Mouse (Mus musculus): ENCODE measurements around the gene Zdhhc11.
"Not testable (repeated sequence)": the region's sequence is repeated elsewhere in the genome, so short reads cannot be mapped to it uniquely, and the experiment has no call there.

The Zdhhc11 gene

GRCm38 (mm10) chr13:74008216-74008615, 44.6 kb downstream of the Zdhhc11 start:
- DNase-seq, result not testable (repeated sequence)

DNA sequence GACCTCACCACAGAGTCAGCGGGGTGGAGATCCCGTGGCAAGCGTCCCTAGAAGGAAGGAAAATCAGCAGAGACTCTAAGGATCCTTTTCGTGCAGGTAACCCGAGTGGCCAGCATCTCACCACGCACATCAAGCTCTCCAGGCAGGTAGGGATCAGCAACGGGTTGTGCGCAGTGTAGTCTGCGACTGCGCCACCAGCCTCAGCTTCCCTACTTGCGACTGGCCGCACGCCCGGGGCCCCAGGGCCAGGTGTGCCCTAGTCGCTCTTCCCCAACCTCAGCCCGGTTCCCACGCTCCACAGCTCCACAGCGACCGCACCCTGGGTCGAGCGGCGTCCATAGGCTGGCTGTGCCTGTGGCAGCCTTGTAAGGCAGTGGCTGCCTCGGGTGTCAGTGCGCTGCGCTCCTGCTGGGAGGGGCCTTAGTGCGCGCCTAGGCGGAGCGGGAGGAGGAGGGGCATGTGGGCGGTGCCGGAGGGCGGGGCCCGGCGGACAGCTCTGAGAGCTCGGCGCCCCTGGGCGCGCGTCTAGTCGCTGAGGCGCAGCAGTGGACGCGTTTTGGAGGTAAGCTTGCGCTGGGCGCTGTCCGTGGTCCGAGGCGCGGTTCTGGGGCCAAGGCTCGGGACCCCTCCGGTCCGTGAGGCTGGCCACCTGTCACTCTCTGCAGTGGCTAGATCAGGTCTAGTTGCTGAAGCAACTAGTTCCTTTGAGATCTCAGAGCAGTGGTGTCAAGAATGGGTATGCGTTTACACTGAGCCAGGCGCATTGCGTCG, 45.5 kb downstream of the Zdhhc11 start, which contains the start of gene Tppp:
TSS of gene Tppp (plus strand) at position 460 of the 771 bp plus-strand sequence.
- peak; percentile 90 for DNase-seq

- DNase-seq, result peak; percentile 83
Measured at GRCm38 (mm10) chr13:74009791-74010614, 46.4 kb downstream of the Zdhhc11 start.

DNA sequence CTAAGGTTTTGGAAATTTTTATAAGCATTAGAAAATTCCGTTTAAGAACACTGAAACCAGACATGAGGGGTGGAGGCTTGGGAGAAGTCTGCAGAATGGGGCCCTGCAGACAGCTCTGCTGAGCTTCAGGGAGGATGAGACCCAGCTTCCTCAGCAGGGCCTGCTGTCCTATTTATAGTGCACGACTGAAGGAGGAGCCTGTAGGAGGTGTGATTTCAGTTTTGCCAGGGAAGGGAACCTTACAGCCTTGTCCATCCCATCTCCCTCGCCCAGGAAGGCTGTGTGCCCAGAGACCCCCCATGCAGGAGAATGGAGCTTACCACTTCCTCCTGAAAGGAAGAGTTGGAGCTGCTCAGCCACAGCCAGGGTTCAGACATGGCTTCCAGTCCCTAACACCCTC, 47.0 kb downstream of the Zdhhc11 start:
- DNase-seq, result peak; percentile 41

DNA sequence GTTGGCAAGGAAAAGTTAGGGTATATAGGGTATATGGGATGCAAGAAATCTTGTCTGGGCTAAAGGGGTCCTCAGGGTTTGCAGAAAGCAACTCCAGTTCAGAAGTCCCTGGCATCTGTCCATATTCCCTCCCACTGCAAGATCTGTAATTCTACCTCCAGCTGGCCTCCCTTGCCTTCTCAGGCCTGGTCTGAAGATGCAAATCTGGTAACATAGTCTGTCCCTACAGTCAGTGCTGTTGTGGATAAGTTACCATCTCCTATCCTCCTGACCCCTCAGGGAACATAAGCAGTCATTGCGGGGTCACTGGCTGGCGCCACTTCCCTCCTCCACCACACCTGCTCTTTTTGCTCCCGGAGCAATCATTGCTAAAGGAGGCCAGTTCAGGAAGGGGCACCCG, 52.3 kb downstream of the Zdhhc11 start:
- DNase-seq, result no peak

GRCm38 (mm10) chr13:74017426-74017825, 53.8 kb downstream of the Zdhhc11 start:
- no peak for DNase-seq

DNA sequence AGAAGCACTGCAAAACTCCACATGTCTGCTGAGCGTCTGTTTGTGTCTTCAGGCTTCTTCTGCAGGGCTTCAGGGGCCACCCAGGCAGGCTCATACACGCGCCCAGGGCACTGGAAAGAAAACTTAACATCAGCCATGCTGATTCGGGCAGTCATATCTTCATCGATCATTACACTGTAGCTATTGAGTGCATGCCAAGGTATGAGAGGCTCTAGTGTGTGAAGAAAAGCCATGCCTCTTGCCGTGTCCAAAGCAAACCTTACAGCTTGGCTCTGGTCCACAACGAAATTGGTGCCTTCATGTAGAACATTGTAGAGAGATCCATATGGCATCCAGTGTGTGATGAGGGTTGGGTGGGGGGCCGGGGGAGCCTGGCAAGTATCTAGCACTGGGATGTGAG, 55.4 kb downstream of the Zdhhc11 start:
- DNase-seq, result not testable (repeated sequence)

- DNase-seq, result peak; percentile 46
Measured at GRCm38 (mm10) chr13:74025151-74026081, 61.8 kb downstream of the Zdhhc11 start.

- DNase-seq, result peak; percentile 53
Measured at GRCm38 (mm10) chr13:74026215-74026614, 62.6 kb downstream of the Zdhhc11 start.

GRCm38 (mm10) chr13:74028116-74028515, 64.5 kb downstream of the Zdhhc11 start:
- no peak for DNase-seq

DNA sequence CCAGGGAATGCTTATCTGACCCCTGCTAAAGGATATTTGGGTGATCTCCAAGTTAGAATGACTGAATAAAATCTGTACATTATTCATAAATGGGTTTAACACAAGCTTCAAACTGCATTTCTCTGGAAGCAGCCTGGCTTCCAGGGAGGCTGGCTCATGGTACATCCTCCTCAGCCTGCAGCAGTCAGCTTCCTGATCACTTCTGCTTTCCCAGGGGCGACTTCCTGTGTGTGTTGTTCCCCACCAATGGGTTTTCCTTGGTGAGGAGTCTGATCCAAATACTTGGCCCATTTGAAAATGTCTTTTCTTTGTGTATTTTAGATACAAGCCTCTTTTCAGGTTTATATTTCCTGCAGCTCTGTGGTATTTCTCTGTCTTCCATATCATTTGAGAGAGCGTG, 65.4 kb downstream of the Zdhhc11 start:
- no peak for DNase-seq

DNA sequence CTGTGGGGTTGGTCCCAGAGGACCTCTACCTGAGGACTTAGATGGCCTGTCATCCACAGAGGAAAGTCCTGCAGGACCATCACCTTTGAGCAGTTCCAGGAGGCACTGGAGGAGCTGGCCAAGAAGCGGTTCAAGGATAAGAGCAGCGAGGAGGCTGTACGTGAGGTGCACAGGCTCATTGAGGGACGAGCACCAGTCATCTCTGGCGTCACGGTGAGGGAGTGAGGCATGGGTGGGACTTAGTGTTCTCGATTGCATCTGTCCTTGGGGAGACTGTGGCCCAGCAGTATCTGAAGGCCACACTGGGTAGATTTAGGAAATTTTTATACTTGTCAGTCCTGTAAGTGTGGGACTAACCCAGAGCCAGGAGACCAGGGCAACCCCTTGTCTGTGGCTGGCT, 67.0 kb downstream of the Zdhhc11 start:
- DNase-seq, result no peak

DNA sequence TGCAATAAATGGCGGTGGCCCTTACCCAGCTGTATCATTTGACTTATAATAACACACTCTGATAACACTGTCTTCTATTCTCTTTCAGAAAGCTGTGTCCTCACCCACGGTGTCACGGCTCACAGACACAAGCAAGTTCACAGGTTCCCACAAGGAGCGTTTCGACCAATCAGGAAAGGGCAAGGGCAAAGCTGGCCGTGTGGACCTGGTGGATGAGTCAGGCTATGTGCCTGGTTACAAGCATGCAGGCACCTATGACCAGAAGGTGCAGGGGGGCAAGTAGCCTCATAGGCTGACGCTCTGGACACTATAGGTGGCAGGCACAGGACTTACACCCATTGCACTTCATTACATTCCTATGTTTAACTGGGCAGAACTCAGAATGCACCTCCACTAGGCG, 67.5 kb downstream of the Zdhhc11 start:
- no peak for DNase-seq

- no peak for DNase-seq
Measured at GRCm38 (mm10) chr13:74034756-74035155, 71.1 kb downstream of the Zdhhc11 start.

DNA sequence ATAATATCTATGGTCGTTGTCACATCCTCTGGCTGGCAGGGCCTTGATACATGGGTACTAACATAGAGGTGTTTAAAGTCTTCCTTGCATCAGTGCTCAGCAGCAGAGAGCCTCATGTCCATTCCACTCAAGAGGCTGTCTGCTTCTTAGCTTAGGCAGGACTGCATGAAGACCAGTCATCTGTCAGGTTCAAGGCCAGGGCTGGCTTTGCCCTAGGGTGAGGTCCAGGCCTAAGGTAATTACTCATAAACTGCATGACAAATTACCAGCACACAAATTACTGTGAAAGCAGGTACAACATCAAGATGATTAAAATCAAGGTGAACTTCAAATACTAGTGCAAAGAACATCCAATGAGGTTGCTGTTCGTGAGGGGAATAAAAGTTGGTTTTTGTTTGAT, 72.1 kb downstream of the Zdhhc11 start:
- DNase-seq, result no peak

GRCm38 (mm10) chr13:74039926-74040325, 76.3 kb downstream of the Zdhhc11 start:
- DNase-seq, result no peak

Data from retina, postnatal 1 day (tissue).